Mouse (Mus musculus): ENCODE data around the gene Lrrc17. TPM values are rescaled to one million over a fixed set of nuclear protein-coding genes. Genes with fewer than 3 reads are reported as not detected.

Lrrc17 gene
- total and polyA plus RNA-seq, 3 experiments, result not detected

DNA sequence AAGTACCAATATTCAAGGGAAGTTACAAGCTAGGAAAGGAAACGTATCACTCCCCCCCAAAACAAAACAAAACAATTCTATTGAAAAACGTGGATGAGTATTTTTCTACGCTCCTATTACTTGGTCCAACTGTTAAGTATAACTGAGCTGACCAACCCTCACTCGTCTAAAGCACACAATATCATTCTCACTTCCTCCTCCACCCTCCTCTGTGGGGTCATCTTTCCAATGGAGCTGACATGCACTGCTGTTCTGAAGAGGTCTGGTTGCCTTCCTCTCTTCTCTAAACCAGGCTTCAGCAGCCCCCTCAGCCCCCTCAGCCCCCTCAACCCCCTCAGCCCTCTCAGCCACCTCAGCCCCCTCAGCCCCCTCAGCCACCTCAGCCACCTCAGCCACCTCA, 33.6 kb upstream of the Lrrc17 start:
- Histone ChIP-seq H3K27me3 (replicated peaks) (no peaks in the 10 kb centered on the region), H3K36me3 (replicated peaks in 1 of 2; ENCODE audit: control insufficient read depth in 1 of 2, insufficient read depth in 1 of 2, low read length in 1 of 2) (no peaks in the 10 kb centered on the region), H3K79me2 (replicated peaks; ENCODE audit: control insufficient read depth, extremely low read depth, insufficient read depth, poor library complexity, severe bottlenecking) (no peaks in the 10 kb centered on the region), H3K27ac (ENCODE audit: insufficient read depth, low read depth) (no peak overlapping the region), H3K4me3 (replicated peaks in 1 of 3; ENCODE audit: low read depth in 2 of 3, low read length in 2 of 3, poor library complexity in 1 of 3) (no peak overlapping the region), H3K4me2 (ENCODE audit: insufficient read depth, low read depth, poor library complexity, severe bottlenecking) (no peak overlapping the region), H3K9ac (ENCODE audit: insufficient read depth, low read depth) (no peak overlapping the region), H3K4me1 (ENCODE audit: control insufficient read depth in 1 of 2, insufficient read depth in 2 of 2) (peaks cover 16 to 29% of the 10 kb centered on the region in 2 experiments), H3K9me3 (replicated peaks; ENCODE audit: low read length) (no peaks in the 10 kb centered on the region)
- peak; percentile 36; the same call in 1 of the 2 replicates for TF ChIP-seq IRF4 (IDR thresholded peaks at IDR 0.05; ENCODE audit: low read depth, low read length)
- no peak for TF ChIP-seq MAX (IDR thresholded peaks at IDR 0.05; ENCODE audit: low read length)
- TF ChIP-seq EP300 (IDR thresholded peaks at IDR 0.05; ENCODE audit: low read length), result peak; percentile 34; the same call in 1 of the 2 replicates
- no peak for DNase-seq (ENCODE audit: extremely low read depth)
- dilution Hi-C loops (cut with MboI; ENCODE audit: extremely low pct_ligation_motif_present, extremely low pct_unique_long_range_greater_than_20kb, low sequenced_read_pairs), result no loop called here
- in situ Hi-C loops (cut with MboI; ENCODE audit: low pct_ligation_motif_present, low pct_unique_long_range_greater_than_20kb, low sequenced_read_pairs), result no loop called here

DNA sequence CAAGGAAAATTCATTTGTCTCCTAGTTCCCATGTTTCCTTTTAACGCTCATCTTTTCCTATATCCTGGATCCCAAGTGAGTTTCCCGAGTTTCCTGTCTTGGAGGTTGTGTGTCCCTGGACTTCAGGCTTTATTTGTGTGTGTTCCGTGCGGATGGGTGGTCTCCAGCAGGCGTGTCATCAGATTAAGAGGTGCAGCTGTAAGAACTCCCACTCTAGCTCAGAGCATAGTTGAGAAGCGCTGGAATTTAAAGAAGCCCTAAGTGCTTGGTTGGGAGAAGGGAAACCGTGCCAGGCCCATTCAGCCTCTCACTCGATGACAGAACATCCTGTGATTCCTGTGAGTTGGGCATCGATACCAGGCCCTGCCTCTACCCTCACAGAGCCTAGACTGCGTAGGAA, 30.0 kb upstream of the Lrrc17 start:
- Histone ChIP-seq H3K9me3 (replicated peaks; ENCODE audit: low read length) (peaks cover 3% of the 10 kb centered on the region), H3K36me3 (replicated peaks in 1 of 2; ENCODE audit: control insufficient read depth in 1 of 2, insufficient read depth in 1 of 2, low read length in 1 of 2) (no peaks in the 10 kb centered on the region), H3K4me2 (ENCODE audit: insufficient read depth, low read depth, poor library complexity, severe bottlenecking) (no peak overlapping the region), H3K79me2 (replicated peaks; ENCODE audit: control insufficient read depth, extremely low read depth, insufficient read depth, poor library complexity, severe bottlenecking) (no peaks in the 10 kb centered on the region), H3K27ac (ENCODE audit: insufficient read depth, low read depth) (no peak overlapping the region), H3K4me1 (ENCODE audit: control insufficient read depth in 1 of 2, insufficient read depth in 2 of 2) (peaks cover 14 to 27% of the 10 kb centered on the region in 2 experiments), H3K4me3 (replicated peaks in 1 of 3; ENCODE audit: low read depth in 2 of 3, low read length in 2 of 3, poor library complexity in 1 of 3) (no peak overlapping the region), H3K27me3 (replicated peaks) (no peaks in the 10 kb centered on the region), H3K9ac (ENCODE audit: insufficient read depth, low read depth) (no peak overlapping the region)
- dilution Hi-C loops (cut with MboI; ENCODE audit: extremely low pct_ligation_motif_present, extremely low pct_unique_long_range_greater_than_20kb, low sequenced_read_pairs), result no loop called here
- no peak for DNase-seq (ENCODE audit: extremely low read depth)
- TF ChIP-seq ZKSCAN1 (IDR thresholded peaks at IDR 0.05; ENCODE audit: borderline replicate concordance, low read depth, low read length) (no peak), HCFC1 (IDR thresholded peaks at IDR 0.05; ENCODE audit: low read depth, low read length) (no peak), EP300 (IDR thresholded peaks at IDR 0.05; ENCODE audit: low read length) (no peak), MYC (IDR thresholded peaks at IDR 0.05; ENCODE audit: low read depth, low read length) (no peak), NRF1 (IDR thresholded peaks at IDR 0.05; ENCODE audit: low read depth, low read length) (no peak), CHD1 (IDR thresholded peaks at IDR 0.05; ENCODE audit: low read depth, low read length) (no peak), ELF1 (IDR thresholded peaks at IDR 0.05; ENCODE audit: low read depth, low read length) (no peak), IRF4 (IDR thresholded peaks at IDR 0.05; ENCODE audit: low read depth, low read length) (no peak), JUND (conservative IDR thresholded peaks at IDR 0.05; ENCODE audit: low read depth, low read length) (no peak), TBP (conservative IDR thresholded peaks at IDR 0.05; ENCODE audit: low read depth, low read length) (no peak), POLR2A (IDR thresholded peaks at IDR 0.05; ENCODE audit: low read depth, low read length) (no peak), SIN3A (IDR thresholded peaks at IDR 0.05; ENCODE audit: low read length) (no peak), RAD21 (IDR thresholded peaks at IDR 0.05; ENCODE audit: low read depth, low read length) (no peak)
- in situ Hi-C loops (cut with MboI; ENCODE audit: low pct_ligation_motif_present, low pct_unique_long_range_greater_than_20kb, low sequenced_read_pairs), result no loop called here

DNA sequence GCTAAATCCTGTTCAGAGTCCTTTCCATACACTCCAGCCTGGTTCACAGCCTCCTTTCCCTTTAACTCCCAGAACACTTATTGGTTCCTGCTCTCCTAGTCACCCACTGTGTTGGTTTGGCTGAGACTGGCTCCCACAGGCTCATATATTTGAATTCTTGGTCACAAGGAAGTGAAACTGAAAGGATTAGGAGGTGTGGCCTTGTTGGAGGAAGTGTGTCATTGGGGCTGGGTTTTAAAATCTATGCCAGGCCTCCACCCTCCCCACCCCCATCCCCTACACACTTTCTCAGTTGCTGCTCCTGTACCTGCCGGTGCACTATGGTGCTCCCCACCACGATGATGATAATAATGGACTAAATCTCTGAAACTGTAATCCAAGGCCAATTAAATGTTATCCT, 25.8 kb upstream of the Lrrc17 start:
- DNase-seq (ENCODE audit: extremely low read depth), result peak; percentile 85
- TF ChIP-seq HCFC1 (IDR thresholded peaks at IDR 0.05; ENCODE audit: low read depth, low read length), result peak; percentile 54; the same call in 1 of the 2 replicates
- TF ChIP-seq JUN (IDR thresholded peaks at IDR 0.05; ENCODE audit: insufficient read depth, low read depth, low read length), result no peak
- TF ChIP-seq SMC3 (IDR thresholded peaks at IDR 0.05; ENCODE audit: low read depth, low read length), result no peak
- TF ChIP-seq MAX (IDR thresholded peaks at IDR 0.05; ENCODE audit: low read length), result no peak
- TF ChIP-seq MAZ (IDR thresholded peaks at IDR 0.05; ENCODE audit: low read depth, low read length), result no peak
- TF ChIP-seq NRF1 (IDR thresholded peaks at IDR 0.05; ENCODE audit: low read depth, low read length), result no peak
- TF ChIP-seq ETS1 (conservative IDR thresholded peaks at IDR 0.05; ENCODE audit: low read depth, low read length), result peak; percentile 37; the same call in 1 of the 2 replicates
- TF ChIP-seq ZMIZ1 (IDR thresholded peaks at IDR 0.05; ENCODE audit: low read depth, low read length), result no peak
- TF ChIP-seq CHD1 (IDR thresholded peaks at IDR 0.05; ENCODE audit: low read depth, low read length), result no peak
- TF ChIP-seq EP300 (IDR thresholded peaks at IDR 0.05; ENCODE audit: low read length), result 0 out of 2 replicates have a peak, but pooled peaks have one; percentile 58
- TF ChIP-seq CHD2 (IDR thresholded peaks at IDR 0.05; ENCODE audit: low read length), result peak; percentile 84
- TF ChIP-seq NELFE (IDR thresholded peaks at IDR 0.05; ENCODE audit: low read depth, low read length), result no peak
- TF ChIP-seq USF1 (IDR thresholded peaks at IDR 0.05; ENCODE audit: low read depth, low read length), result no peak
- TF ChIP-seq RAD21 (IDR thresholded peaks at IDR 0.05; ENCODE audit: low read depth, low read length), result no peak
- no peak for TF ChIP-seq MYC (IDR thresholded peaks at IDR 0.05; ENCODE audit: low read depth, low read length)
- TF ChIP-seq POLR2A (IDR thresholded peaks at IDR 0.05; ENCODE audit: low read depth, low read length), result peak; percentile 66
- no peak for TF ChIP-seq UBTF (IDR thresholded peaks at IDR 0.05; ENCODE audit: low read depth, low read length)
- TF ChIP-seq TBP (conservative IDR thresholded peaks at IDR 0.05; ENCODE audit: low read depth, low read length), result peak; percentile 79; the same call in 1 of the 2 replicates
- TF ChIP-seq MXI1 (IDR thresholded peaks at IDR 0.05; ENCODE audit: low read depth, low read length), result no peak
- no peak for TF ChIP-seq SIN3A (IDR thresholded peaks at IDR 0.05; ENCODE audit: low read length)

More for the DNA sequence above, 25.8 kb upstream of the Lrrc17 start:
- in situ Hi-C loops (cut with MboI; ENCODE audit: low pct_ligation_motif_present, low pct_unique_long_range_greater_than_20kb, low sequenced_read_pairs) (no loop called here), dilution Hi-C loops (cut with MboI; ENCODE audit: extremely low pct_ligation_motif_present, extremely low pct_unique_long_range_greater_than_20kb, low sequenced_read_pairs) (no loop called here)
- H3K36me3 ChIP-seq (replicated peaks in 1 of 2; ENCODE audit: control insufficient read depth in 1 of 2, insufficient read depth in 1 of 2, low read length in 1 of 2), result no peaks in the 10 kb centered on the region
- peak overlapping the region in 1 of 3 experiments; percentile 22 for H3K4me3 ChIP-seq (replicated peaks in 1 of 3; ENCODE audit: low read depth in 2 of 3, low read length in 2 of 3, poor library complexity in 1 of 3)
- no peak overlapping the region for H3K27ac ChIP-seq (ENCODE audit: insufficient read depth, low read depth)
- peaks cover 7 to 17% of the 10 kb centered on the region in 2 experiments for H3K4me1 ChIP-seq (ENCODE audit: control insufficient read depth in 1 of 2, insufficient read depth in 2 of 2)
- peak overlapping the region; percentile 68; the same call in 1 of the 2 replicates for H3K4me2 ChIP-seq (ENCODE audit: insufficient read depth, low read depth, poor library complexity, severe bottlenecking)
- H3K79me2 ChIP-seq (replicated peaks; ENCODE audit: control insufficient read depth, extremely low read depth, insufficient read depth, poor library complexity, severe bottlenecking), result no peaks in the 10 kb centered on the region
- H3K27me3 ChIP-seq (replicated peaks), result no peaks in the 10 kb centered on the region
- peaks cover 3% of the 10 kb centered on the region for H3K9me3 ChIP-seq (replicated peaks; ENCODE audit: low read length)
- H3K9ac ChIP-seq (ENCODE audit: insufficient read depth, low read depth), result no peak overlapping the region

All from CH12.LX (cell line).